Mouse (Mus musculus): Measurements from ENCODE around the gene Bsn. TPM values are rescaled to one million over a fixed set of nuclear protein-coding genes. Genes with fewer than 3 reads are reported as not detected.

Gene Bsn
- under 1 TPM; 0.05 to 0.07 TPM for total RNA-seq (2021)
- long read RNA-seq, experiment 1: 0 reads
- long read RNA-seq, experiment 2: 0 reads

- DNase-seq: peak; percentile 73 to 80
- intact Hi-C loops (cut with DNase I): loop anchor here (10.0 kb wide), 1 partner anchor 265 kb away; the partner anchor contains the start of gene Actl11
These were observed at the start of gene Bsn for GRCm38 (mm10) chr9:108189787-108190679. Gene Bsn (minus strand): TSS chr9:108190384.

- DNase-seq: no peak
- intact Hi-C loops (cut with DNase I): no loop called here
These were observed 49.8 kb upstream of the Bsn start for GRCm38 (mm10) chr9:108239951-108240350.

DNA sequence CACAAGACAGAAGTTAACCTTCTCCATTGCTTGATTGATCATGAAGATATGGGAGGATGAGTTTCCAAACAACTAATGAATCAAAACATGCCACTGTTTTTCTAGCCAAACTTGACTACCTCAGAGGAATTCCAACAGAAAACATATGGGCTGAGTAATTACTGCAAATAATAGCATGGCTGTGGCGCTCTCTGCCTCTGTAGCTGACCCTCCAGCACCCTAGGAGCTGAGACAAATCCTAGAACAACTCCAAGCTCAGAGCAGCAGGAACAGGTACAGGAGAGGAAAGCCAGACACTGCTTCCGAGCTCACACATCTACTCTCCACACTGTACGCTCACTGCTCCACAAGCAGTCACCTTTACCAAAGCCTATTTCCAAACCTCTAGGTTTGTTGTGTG is 48.6 kb upstream of the Bsn start:
- DNase-seq: no peak
- intact Hi-C loops (cut with DNase I): no loop called here

DNA sequence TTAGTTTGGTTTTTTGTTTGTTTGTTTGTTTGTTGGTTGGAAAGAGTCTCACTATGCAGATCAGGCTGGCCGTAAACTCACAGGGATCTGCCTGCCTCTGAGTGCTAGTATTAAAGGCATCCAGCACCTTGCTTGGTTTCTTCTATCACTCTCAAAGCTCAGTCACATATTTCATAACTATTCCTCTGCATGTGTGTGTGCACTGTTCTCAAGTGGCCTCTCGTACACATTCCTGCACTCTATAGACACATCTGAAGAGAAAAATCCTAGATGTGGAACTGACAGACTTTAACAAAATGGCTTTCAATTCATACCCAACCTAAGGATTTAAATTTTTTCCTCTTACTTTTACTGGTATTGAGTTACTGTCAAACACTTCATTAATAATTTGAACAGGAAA is 48.2 kb upstream of the Bsn start:
- intact Hi-C loops (cut with DNase I): no loop called here
- no peak for DNase-seq

GRCm38 (mm10) chr9:108234682-108235081 is 44.5 kb upstream of the Bsn start:
- intact Hi-C loops (cut with DNase I): no loop called here
- DNase-seq: no peak

GRCm38 (mm10) chr9:108232908-108233307 is 42.7 kb upstream of the Bsn start:
- DNase-seq: no peak

GRCm38 (mm10) chr9:108227911-108228649 is 37.9 kb upstream of the Bsn start:
- no peak for DNase-seq
- intact Hi-C loops (cut with DNase I): no loop called here

More at GRCm38 (mm10) chr9:108232908-108233307, 42.7 kb upstream of the Bsn start:
- intact Hi-C loops (cut with DNase I): no loop called here

DNA sequence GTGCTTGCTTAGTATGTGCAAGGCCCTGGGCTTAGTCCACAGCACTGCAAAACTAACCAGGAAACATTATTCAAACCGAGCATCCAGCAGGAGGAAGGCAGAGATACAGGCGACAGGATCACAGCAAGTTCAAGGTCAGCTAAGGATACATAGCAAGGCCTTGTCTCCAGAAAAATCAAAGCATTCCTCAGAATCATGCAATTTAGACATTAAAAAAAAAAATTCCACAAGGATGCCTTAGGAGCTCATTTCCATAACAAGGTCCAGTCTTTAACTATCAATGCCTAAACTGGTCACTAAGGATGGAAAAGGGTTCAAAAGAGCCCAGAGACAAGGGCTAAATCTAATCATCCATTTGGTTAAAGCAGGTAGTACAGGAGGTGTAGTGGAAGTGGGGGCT is 35.0 kb upstream of the Bsn start:
- intact Hi-C loops (cut with DNase I): no loop called here
- no peak for DNase-seq

DNA sequence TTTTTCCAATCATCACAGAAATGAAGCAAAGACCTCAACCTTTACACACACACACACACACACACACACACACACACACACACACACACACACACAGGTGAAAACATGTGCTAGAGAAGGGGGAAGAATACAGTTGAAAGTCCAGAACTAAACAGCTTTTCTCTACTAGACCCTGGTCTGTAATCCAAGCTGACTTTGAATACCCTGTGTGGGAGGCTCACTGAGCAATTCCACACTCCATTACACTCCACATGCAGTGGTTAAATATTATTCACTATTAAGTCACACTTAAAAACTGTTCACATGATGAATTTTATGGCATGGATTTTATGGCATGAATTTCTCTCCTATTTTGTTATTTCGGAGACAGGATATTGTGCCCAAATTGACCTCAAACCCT is 33.4 kb upstream of the Bsn start:
- no peak for DNase-seq
- intact Hi-C loops (cut with DNase I): loop anchor here (5.0 kb wide), 1 partner anchor 34 kb away; no protein-coding TSS in a partner anchor

GRCm38 (mm10) chr9:108221566-108221965 is 31.4 kb upstream of the Bsn start:
- no peak for DNase-seq
- intact Hi-C loops (cut with DNase I): loop anchor here (5.0 kb wide), 1 partner anchor 36 kb away; no protein-coding TSS in a partner anchor

GRCm38 (mm10) chr9:108220380-108220774 is 30.2 kb upstream of the Bsn start:
- peak; percentile 37 to 61 for DNase-seq
- intact Hi-C loops (cut with DNase I): loop anchor here (5.0 kb wide), 1 partner anchor 37 kb away; no protein-coding TSS in a partner anchor

DNA sequence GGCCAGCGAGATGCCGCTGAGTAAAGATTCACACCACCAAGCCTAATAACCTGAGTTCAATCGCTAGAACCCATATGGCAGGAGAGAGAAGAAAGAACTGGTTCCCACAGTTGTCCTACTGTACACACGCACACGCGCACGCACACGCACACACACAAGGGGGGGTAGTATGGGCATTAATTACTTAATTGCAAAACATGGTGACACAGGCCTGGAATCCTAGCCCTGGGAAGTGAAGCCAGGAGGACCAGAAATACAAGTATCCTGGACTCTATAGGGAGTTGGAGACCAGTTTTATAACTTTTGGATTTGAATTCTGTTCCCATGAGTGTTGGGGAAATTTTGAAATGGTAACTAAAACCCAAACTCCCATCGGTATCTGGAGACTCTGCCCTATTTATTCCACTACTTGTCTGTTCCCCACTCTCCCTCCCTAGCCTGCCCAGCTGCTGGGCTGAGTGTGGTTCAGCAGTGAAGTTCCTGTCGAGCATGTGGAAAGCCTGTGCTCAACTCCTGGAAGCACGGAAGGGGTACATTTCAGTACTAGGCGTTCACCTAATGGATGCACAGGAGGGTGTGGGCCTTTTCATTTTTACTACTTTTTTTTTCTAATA is 29.7 kb upstream of the Bsn start:
- intact Hi-C loops (cut with DNase I): loop anchor here (5.0 kb wide), 1 partner anchor 37 kb away; no protein-coding TSS in a partner anchor
- no peak for DNase-seq

GRCm38 (mm10) chr9:108217936-108218543 is 27.9 kb upstream of the Bsn start:
- no peak for DNase-seq
- intact Hi-C loops (cut with DNase I): no loop called here

DNA sequence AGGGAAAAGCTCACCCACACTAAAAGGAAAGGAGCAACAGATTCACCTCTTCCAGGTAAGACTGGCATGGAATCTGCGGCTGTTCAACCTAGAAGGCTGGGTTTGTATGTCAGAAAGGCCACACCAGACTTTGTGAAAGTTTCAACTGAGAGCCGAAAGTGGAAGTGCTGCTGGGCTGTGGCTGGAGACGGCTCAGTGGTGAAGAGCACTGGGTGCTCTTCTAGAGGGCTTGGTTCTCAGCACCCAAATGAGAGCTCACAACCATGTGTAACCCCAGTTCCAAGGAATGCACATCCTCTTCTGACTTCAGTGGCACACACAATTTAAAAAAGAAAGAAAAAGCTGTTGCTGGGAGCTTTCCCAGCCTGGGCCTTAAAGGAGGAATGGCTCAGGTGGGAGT is 27.2 kb upstream of the Bsn start:
- intact Hi-C loops (cut with DNase I): no loop called here

GRCm38 (mm10) chr9:108213105-108213504 is 22.9 kb upstream of the Bsn start:
- peak; percentile 21 to 48 for DNase-seq
- intact Hi-C loops (cut with DNase I): loop anchor here (5.0 kb wide), 1 partner anchor 49 kb away; the partner anchor contains the start of gene Dag1

More for the DNA sequence above, 27.2 kb upstream of the Bsn start:
- no peak for DNase-seq

GRCm38 (mm10) chr9:108212426-108212825 is 22.2 kb upstream of the Bsn start:
- no peak for DNase-seq
- intact Hi-C loops (cut with DNase I): loop anchor here (5.0 kb wide), 1 partner anchor 50 kb away; the partner anchor contains the start of gene Dag1

- intact Hi-C loops (cut with DNase I): loop anchor here (5.0 kb wide), 1 partner anchor 42 kb away; no protein-coding TSS in a partner anchor
- DNase-seq: no peak
These were observed 15.4 kb upstream of the Bsn start for GRCm38 (mm10) chr9:108205571-108205901.

DNA sequence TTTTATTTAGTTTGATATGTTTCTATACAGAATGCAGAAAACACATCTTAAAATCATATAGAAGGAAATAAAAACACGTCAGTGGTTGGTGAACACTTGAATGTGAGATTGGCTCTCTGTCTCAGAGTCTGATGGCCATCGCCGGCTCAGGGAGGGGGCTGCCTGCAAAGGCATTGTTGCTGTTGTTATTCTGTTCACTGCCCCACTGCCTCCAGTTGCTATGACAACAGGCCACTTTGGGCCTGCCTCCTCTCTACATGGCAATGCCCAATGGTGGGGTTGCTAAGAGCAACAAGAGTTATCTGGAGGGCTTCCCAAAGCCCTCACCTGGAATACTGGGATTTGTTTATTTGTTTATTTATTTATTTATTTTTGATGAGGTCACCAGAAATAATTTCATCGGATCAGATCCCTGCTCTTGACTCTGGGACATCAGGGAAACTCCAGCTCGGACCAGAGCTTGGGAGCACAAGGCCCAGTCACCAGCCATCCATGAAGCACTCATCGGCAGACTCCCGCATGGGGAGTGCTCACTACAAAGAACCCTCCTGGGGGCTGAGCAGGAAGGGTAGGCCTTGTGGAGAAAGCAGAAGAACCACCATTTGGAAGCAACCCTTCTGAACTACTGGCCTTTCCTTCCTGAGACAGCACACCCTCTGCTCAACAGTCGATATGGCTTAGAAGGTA is 14.8 kb upstream of the Bsn start:
- no peak for DNase-seq
- intact Hi-C loops (cut with DNase I): loop anchor here (5.0 kb wide), 1 partner anchor 42 kb away; no protein-coding TSS in a partner anchor

GRCm38 (mm10) chr9:108203015-108203414 is 12.8 kb upstream of the Bsn start:
- intact Hi-C loops (cut with DNase I): no loop called here
- DNase-seq: peak; percentile 69 to 82

Measured in heart, postnatal 14 days (tissue).